Mouse (Mus musculus) midbrain, embryonic 11.5 days (tissue): ENCODE results near the gene Pax5. TPM values are rescaled to one million over a fixed set of nuclear protein-coding genes. Genes with fewer than 3 reads are reported as not detected.
"Not testable (repeated sequence)": the region's sequence is repeated elsewhere in the genome, so short reads cannot be mapped to it uniquely, and the experiment has no call there.

ENCODE experiments used
- ATAC-seq: fragments of 200-750 bp; cut with Nextera tagmentation; 2 replicates; pipeline ENCODE4 v1.8.0; 2017; ENCODE audit warnings: moderate TSS enrichment, moderate library complexity; ENCODE audit not compliant: low FRiP score
- DNase-seq: peaks from one replicate; pipeline ENCODE4 v3.0.0; 2015; ENCODE audit warnings: low spot score; ENCODE audit errors: missing footprints
- H3K27ac ChIP-seq: fragments of 300-500 bp; sonication (generic); 2 replicates; pipeline ENCODE4 v1.5.1; 2014; ENCODE audit warnings: low read depth, low read length
- H3K27me3 ChIP-seq: fragments of 300-500 bp; sonication (generic); 2 replicates; pipeline ENCODE4 v1.6.1; 2014; ENCODE audit warnings: mild to moderate bottlenecking, low read length, moderate library complexity, mixed read lengths; ENCODE audit not compliant: control insufficient read depth, insufficient read depth
- H3K36me3 ChIP-seq: fragments of 300-500 bp; sonication (generic); 2 replicates; pipeline ENCODE4 v1.6.1; 2014; ENCODE audit warnings: mild to moderate bottlenecking, low read length, moderate library complexity, mixed read lengths; ENCODE audit not compliant: control insufficient read depth, insufficient read depth
- H3K4me1 ChIP-seq: fragments of 300-500 bp; sonication (generic); 2 replicates; pipeline ENCODE4 v1.6.1; 2014; ENCODE audit warnings: low read length; ENCODE audit not compliant: control insufficient read depth, insufficient read depth
- H3K4me2 ChIP-seq: fragments of 300-500 bp; sonication (generic); 2 replicates; pipeline ENCODE4 v1.6.1; 2014; ENCODE audit warnings: mild to moderate bottlenecking, moderate library complexity
- H3K4me3 ChIP-seq: fragments of 300-500 bp; sonication (generic); 2 replicates; pipeline ENCODE4 v1.5.1; 2014; ENCODE audit warnings: low read depth, low read length
- H3K9ac ChIP-seq: fragments of 300-500 bp; sonication (generic); 2 replicates; pipeline ENCODE4 v1.6.1; 2014; ENCODE audit warnings: low read length
- H3K9me3 ChIP-seq: fragments of 300-500 bp; sonication (generic); 2 replicates; pipeline ENCODE4 v1.6.1; 2016; ENCODE audit warnings: low read length; ENCODE audit not compliant: control insufficient read depth
- WGBS: fragments of 180-500 bp; shearing (Covaris S2); extraction: QIAGEN DNeasy Blood & Tissue Kit; methylation state at CpG from one replicate; pipeline ENCODE4 v1.1.7; 2014; 5-methylcytosine and 5-hydroxymethylcytosine counted together
- polyA plus RNA-seq: library from polyadenylated mRNA; unstranded; fragments of >200 nt; fragmentation: Nextera tagmentation; extraction: Ambion mirVana; gene quantifications from 2 replicates; pipeline ENCODE4 v1.2.1, GENCODE M21; 2014

The Pax5 gene
- 4.1 and 4.8 TPM in 2 replicates for polyA plus RNA-seq

DNA sequence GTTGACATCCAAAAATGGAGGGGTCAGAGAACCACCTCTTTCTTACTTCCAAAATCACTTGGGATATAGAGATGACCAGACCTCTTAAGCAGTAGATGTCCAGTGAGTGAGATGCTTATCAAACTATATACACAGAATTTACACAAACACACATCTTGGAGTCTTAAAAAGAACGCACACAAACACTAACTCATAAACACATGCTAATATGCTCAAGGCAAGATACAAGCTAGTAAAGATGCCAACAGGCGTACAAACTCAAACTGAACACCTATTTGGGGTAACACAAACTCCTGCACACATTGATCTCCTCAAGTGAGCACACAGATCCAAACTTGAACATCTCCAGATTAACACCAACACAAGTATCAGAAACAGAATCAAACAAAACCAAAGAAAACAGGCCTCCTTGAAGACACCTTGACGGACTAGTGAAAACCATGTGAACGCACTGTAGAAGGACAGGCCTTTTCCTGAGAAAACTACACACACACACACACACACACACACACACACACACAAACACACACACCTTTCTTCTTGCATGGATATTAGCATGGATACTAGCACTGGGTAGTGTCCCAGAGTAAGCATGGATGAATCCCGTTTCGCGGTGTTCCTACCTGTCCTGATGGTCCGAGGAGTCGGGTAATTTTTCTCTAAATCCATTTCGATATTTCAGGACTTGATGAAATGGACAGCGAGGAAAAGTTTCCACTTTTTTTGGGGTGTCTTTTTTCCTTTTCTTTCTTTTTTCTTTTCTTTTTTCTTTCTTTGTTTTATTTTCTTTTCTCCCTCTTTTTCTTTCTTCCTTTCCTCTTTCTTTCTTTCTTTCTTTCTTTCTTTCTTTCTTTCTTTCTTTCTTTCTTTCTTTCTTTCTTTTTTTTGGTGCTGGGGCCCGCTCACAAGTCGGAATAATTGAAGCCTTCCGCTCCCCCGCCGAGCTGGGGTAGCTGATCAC, at the start of gene Pax5:
Gene Pax5, minus strand, starts transcription at position 748 of the 961 bp plus-strand sequence.
- peak within 1 kb of the TSS; percentile 44 for H3K4me2 ChIP-seq
- H3K9ac ChIP-seq, result peak within 1 kb of the TSS; percentile 26
- peak; percentile 91 for DNase-seq
- H3K9me3 ChIP-seq, result no peaks in the 10 kb centered on the region
- WGBS, result 17% methylated on average over 16 of the region's 16 CpGs
- peak within 1 kb of the TSS; percentile 36 for H3K4me3 ChIP-seq
- no peak for ATAC-seq
- H3K27ac ChIP-seq, result peak within 1 kb of the TSS; percentile 62
- peaks cover 19% of the 10 kb centered on the region for H3K4me1 ChIP-seq
- H3K27me3 ChIP-seq, result peaks cover 96% of the 10 kb centered on the region
- no peaks in the 10 kb centered on the region for H3K36me3 ChIP-seq

DNA sequence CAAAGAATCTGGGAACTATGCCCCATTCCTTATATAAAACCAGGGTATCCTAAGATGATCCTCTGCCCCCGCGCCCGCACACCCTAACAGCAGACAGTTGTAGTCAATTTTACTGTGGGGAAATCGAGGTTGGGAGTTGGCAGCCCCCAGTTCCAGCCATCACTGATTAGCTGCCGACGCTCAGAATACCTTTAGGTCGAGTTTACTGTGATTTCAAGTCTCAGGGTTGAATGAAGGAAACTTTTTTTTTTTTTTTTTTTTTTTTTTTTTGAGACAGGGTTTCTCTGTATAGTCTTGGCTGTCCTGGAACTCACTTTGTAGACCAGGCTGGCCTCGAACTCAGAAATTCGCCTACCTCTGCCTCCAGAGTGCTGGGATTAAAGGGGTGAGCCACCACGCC, 46.8 kb upstream of the Pax5 start:
- not testable (repeated sequence) for H3K9me3 ChIP-seq, ATAC-seq, DNase-seq, H3K36me3 ChIP-seq, H3K27me3 ChIP-seq, H3K4me1 ChIP-seq
- Histone ChIP-seq H3K9ac (peak overlapping the region; percentile 90), H3K27ac (peak overlapping the region; percentile 87), H3K4me2 (peak overlapping the region; percentile 83), H3K4me3 (peak overlapping the region; percentile 86)
- 8% methylated on average over 10 of the region's 10 CpGs for WGBS

GRCm38 (mm10) chr4:44756134-44756951, 46.1 kb upstream of the Pax5 start:
- ATAC-seq (peak; percentile 98), DNase-seq (peak; percentile 98)
- Histone ChIP-seq H3K27me3 (no peaks in the 10 kb centered on the region), H3K9me3 (no peaks in the 10 kb centered on the region), H3K36me3 (no peaks in the 10 kb centered on the region), H3K4me3 (peak overlapping the region; percentile 86), H3K4me1 (peaks cover 4% of the 10 kb centered on the region; the same call in 1 of the 2 replicates), H3K4me2 (peak overlapping the region; percentile 83), H3K9ac (peak overlapping the region; percentile 90), H3K27ac (peak overlapping the region; percentile 87)
- under 1% methylated on average over 60 of the region's 60 CpGs for WGBS

- DNase-seq (peak; percentile 87), ATAC-seq (peak; percentile 61)
- Histone ChIP-seq H3K4me2 (peak within 1 kb of the TSS; percentile 83), H3K27me3 (no peaks in the 10 kb centered on the region), H3K27ac (peak within 1 kb of the TSS; percentile 87), H3K9ac (peak within 1 kb of the TSS; percentile 90), H3K9me3 (no peaks in the 10 kb centered on the region), H3K4me1 (peaks cover 4% of the 10 kb centered on the region; the same call in 1 of the 2 replicates), H3K36me3 (no peaks in the 10 kb centered on the region), H3K4me3 (peak within 1 kb of the TSS; percentile 86)
- WGBS, result 6% methylated on average over 15 of the region's 15 CpGs
Measured at GRCm38 (mm10) chr4:44755553-44756133, 45.4 kb upstream of the Pax5 start, which contains the start of gene Zcchc7. Zcchc7 (plus strand) TSS chr4:44755877.

- H3K27ac ChIP-seq, result no peak overlapping the region
- ATAC-seq, result no peak
- peaks cover 6% of the 10 kb centered on the region; the same call in 1 of the 2 replicates for H3K27me3 ChIP-seq
- no peak overlapping the region for H3K4me3 ChIP-seq
- H3K36me3 ChIP-seq, result no peaks in the 10 kb centered on the region
- H3K9me3 ChIP-seq, result peaks cover 3% of the 10 kb centered on the region; the same call in 1 of the 2 replicates
- H3K4me1 ChIP-seq, result no peaks in the 10 kb centered on the region
- WGBS, result 80% methylated on average over 1 of the region's 1 CpGs
- H3K9ac ChIP-seq, result no peak overlapping the region
- no peak overlapping the region for H3K4me2 ChIP-seq
- DNase-seq, result no peak
Measured at GRCm38 (mm10) chr4:44740471-44740870, 30.2 kb upstream of the Pax5 start.

DNA sequence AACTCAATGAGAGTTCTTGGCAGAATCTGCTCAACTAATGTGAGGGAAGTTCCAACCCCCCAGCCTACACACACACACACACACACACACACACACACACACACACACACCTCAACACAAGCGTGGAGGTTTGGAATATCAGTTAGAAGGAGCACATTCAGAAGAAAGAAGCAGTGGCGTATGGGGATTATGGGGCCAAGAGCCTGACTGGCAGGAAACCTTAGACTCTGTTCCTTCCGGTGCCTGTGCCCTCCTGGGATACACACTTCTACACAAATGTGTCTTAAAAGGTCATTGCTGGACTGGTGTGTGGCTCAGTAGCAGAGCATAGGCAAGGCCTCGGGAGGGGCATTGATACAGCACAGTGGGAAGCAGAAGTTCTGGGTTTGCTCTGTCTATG, 10.9 kb upstream of the Pax5 start:
- H3K4me1 ChIP-seq, result no peaks in the 10 kb centered on the region
- no peak overlapping the region for H3K27ac ChIP-seq
- H3K4me3 ChIP-seq, result no peak overlapping the region
- 77% methylated on average over 4 of the region's 4 CpGs for WGBS
- no peak overlapping the region for H3K9ac ChIP-seq
- ATAC-seq (no peak), DNase-seq (peak; percentile 54)
- no peak overlapping the region for H3K4me2 ChIP-seq
- no peaks in the 10 kb centered on the region for H3K36me3 ChIP-seq
- no peaks in the 10 kb centered on the region for H3K9me3 ChIP-seq
- H3K27me3 ChIP-seq, result peaks cover 27% of the 10 kb centered on the region

DNA sequence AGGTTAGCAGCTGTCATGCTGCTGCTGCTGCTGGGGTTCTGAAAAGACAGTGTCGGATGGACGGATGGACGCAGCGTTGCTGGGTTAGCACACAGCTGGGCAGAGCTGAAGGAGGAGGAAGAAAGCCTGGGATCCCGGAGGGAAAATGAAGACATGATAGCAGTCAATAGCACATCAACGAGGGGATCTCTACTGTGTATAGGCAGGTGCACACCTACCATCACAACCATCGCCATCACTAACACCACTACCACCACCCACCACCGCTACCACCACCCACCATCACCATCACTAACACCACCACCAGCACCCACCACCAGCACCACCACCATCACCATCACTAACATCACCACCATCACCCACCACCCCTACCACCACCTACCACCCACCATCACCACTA, 9.8 kb upstream of the Pax5 start:
- H3K36me3 ChIP-seq, result no peaks in the 10 kb centered on the region
- no peak overlapping the region for H3K4me2 ChIP-seq
- peaks cover 34% of the 10 kb centered on the region for H3K27me3 ChIP-seq
- no peak for DNase-seq
- ATAC-seq, result no peak
- WGBS, result 88% methylated on average over 8 of the region's 8 CpGs
- H3K9me3 ChIP-seq, result no peaks in the 10 kb centered on the region
- H3K27ac ChIP-seq, result no peak overlapping the region
- H3K9ac ChIP-seq, result no peak overlapping the region
- no peaks in the 10 kb centered on the region for H3K4me1 ChIP-seq
- no peak overlapping the region for H3K4me3 ChIP-seq

DNA sequence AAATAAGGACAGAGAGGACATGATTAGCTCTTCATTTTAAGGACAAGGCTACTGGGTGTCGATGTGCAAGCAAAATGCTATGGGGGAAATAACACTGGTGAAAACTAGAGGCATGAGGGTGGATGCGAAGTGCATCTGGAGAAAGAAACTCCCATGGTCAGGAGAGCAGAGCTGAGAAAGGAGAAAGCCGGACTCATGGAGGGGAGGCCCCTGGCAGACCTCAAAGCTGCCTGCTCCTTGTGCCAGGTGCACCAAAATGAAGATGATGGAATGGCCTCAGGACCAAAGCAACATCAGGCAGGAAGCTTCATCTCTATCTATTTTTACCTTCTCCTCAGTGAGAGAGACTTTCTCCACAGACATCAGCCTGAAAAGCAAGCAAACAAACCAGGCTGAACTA, 7.4 kb upstream of the Pax5 start:
- H3K27me3 ChIP-seq, result peaks cover 58% of the 10 kb centered on the region
- DNase-seq, result peak; percentile 68
- H3K9ac ChIP-seq, result no peak overlapping the region
- WGBS, result 74% methylated on average over 3 of the region's 3 CpGs
- H3K27ac ChIP-seq, result no peak overlapping the region
- no peak overlapping the region for H3K4me2 ChIP-seq
- ATAC-seq, result no peak
- H3K4me1 ChIP-seq, result peaks cover 13% of the 10 kb centered on the region
- no peaks in the 10 kb centered on the region for H3K36me3 ChIP-seq
- H3K4me3 ChIP-seq, result no peak overlapping the region
- H3K9me3 ChIP-seq, result no peaks in the 10 kb centered on the region
